Mouse (Mus musculus) T-helper 2 cell (primary cell): ENCODE measurements around the gene Prox2.
"Not testable (repeated sequence)": the region's sequence is repeated elsewhere in the genome, so short reads cannot be mapped to it uniquely, and the experiment has no call there.

ENCODE experiments used
- in situ Hi-C: fragments of 300-600 bp; cut with MboI, MseI; formaldehyde crosslinking; loops from one replicate; pipeline ENCODE4 v1.15.1; 2025; ENCODE audit warnings: high pct_unique_total_duplicates

The Prox2 gene

DNA sequence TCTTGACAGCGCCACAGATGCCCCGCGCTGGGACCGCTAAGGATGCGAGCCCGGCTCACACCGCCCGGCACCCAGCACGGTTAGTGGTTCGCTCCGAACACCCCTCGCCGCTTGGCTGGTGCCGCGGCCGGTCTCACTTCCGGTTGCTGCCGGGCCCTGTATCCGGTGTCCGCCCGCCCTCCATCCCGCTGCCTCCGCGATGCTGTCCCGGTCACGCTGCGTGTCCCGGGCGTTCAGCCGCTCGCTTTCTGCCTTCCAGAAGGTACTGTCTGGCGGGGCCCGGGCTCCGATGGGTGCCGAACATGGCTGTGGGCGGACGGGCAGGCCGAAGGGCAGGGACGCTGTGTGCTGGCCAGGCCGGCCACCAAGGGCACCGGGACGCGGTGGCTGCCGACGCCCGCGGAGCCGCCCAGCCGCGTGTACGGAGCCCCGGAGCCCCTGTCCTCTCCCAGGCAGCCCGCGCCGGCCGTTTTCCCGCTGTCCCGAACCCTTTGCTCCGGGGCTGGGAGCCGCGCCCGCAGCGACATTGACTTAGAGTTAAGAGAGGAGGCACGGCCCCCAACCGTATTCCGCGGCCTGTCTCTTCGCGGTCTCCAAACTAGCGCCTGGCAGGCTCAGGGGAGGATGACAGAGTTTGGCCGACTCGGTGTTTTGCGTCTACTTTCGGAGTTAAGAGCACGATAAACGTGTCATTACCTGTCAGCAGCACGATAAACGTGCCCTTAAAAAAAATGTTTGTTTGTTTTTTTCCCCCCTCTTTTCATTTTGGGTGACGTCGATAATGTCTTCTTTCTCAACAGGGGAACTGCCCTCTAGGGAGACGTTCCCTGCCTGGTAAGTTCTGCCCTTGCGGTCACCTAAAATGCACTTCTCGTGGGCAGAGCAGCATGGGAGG is at the start of gene Prox2, which contains the start of gene Dlst:
Gene Prox2 (minus strand): TSS at position 62 of the 895 bp plus-strand sequence.
Gene Dlst (plus strand): TSS at position 136 of the 895 bp plus-strand sequence.
- in situ Hi-C loops: no loop called here

- in situ Hi-C loops: loop anchor here (25.0 kb wide), 1 partner anchor 128 kb away; the partner anchor contains the start of genes Acyp1 and Zc2hc1c
These were observed 49.0 kb upstream of the Prox2 start for GRCm38 (mm10) chr12:85159592-85159991.

DNA sequence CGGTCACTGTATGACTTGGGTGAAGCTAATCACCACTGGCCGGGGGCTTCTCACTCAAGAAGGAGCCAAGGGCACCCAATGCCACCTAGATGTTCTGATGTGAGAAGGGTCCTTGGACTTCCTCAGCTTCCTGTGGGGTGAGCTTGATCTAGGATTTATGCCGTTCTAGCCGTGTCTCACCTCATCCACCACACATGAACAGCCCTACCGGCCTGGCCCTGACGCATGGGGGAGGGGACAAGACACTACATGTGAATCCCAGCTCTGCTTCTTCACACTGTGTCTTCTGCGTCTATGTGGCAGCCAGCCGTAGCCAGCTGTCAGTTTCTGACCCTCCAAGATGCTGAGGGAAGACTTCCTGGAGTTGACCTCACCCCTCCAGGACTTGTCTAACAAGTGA is 48.2 kb upstream of the Prox2 start:
- in situ Hi-C loops: loop anchor here (25.0 kb wide), 1 partner anchor 128 kb away; the partner anchor contains the start of genes Acyp1 and Zc2hc1c

- in situ Hi-C loops: loop anchor here (25.0 kb wide), 1 partner anchor 129 kb away; the partner anchor contains the start of genes Acyp1 and Zc2hc1c
These were observed 47.4 kb upstream of the Prox2 start for GRCm38 (mm10) chr12:85157797-85158460.

DNA sequence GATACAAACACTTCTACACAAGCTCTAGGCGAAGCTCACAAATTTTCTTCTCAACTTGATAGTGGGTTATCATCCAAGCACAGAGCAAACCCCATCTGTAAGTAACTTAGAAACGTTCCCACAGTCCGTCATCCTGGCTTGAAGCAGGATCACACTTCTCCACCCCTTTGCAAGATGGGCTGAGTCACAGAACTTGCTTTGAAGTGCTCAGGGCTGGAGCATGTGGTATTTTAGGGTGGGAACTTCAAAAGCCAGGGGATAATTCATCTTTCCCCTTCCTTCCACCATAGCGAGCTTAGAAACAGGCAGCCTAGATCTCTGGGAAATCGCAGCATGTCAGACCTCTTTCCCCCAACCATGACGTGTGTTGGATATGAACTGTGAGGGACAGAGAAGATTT is 45.8 kb upstream of the Prox2 start:
- in situ Hi-C loops: loop anchor here (25.0 kb wide), 1 partner anchor 131 kb away; the partner anchor contains the start of genes Acyp1 and Zc2hc1c

DNA sequence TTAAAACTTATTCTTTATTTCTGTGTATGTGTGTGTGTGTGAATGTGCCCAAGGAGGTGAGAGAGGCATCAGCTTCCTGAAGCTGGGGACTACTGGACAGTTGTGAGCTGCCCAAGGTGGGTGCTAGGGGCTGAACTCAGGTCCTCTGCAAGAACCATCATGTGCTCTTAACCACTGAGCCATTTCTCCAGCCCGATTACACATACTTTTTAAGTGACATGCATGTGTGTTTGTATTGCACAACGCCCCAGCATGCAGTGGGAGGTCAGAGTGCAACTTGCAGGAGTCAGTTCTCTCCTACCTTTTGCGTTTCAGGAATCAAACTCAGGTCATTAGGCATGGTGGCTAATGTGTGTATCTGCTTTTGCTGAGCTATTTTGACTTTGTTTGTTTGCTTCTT is 42.5 kb upstream of the Prox2 start:
- in situ Hi-C loops: loop anchor here (25.0 kb wide), 1 partner anchor 134 kb away; the partner anchor contains the start of genes Acyp1 and Zc2hc1c

GRCm38 (mm10) chr12:85151002-85151774 is 40.6 kb upstream of the Prox2 start, which contains the start of gene Rps6kl1:
TSS of gene Rps6kl1 (minus strand) at chr12:85151264.
- in situ Hi-C loops: loop anchor here (25.0 kb wide), 1 partner anchor 136 kb away; the partner anchor contains the start of genes Acyp1 and Zc2hc1c

DNA sequence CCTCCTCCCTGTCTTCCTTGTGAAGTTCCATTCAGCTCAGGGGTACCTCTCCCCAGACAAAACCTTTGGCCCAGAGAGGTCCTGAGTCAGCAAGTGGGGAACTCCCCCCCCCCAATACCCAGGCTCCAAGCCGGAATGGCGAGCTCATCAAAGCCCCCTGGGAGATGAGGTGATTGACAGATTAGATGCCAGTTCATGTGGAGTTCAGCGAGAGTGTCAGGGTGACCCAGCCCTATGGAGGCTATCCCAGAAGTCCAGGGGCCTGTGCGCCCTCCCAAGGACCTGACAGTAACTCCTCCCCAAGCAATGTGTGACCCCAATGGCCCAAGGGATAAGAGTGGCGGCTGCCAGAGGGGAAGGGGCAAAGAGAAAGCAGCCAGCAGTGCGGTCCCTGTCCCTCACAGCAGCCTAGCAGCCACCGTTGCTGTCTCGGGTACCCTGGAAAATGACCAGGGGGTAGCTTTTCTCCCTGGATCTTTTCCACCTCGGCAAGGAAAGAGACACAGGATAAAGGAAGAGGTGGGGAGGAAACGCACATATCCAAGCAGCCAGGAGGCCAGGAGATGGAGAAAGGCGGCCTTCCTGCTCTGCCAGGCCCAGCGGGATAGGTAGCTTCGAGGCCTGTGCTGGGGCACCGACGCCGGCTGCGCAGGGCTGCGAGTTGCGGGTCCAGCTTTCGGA is 39.9 kb upstream of the Prox2 start:
- in situ Hi-C loops: loop anchor here (25.0 kb wide), 1 partner anchor 137 kb away; the partner anchor contains the start of genes Acyp1 and Zc2hc1c

DNA sequence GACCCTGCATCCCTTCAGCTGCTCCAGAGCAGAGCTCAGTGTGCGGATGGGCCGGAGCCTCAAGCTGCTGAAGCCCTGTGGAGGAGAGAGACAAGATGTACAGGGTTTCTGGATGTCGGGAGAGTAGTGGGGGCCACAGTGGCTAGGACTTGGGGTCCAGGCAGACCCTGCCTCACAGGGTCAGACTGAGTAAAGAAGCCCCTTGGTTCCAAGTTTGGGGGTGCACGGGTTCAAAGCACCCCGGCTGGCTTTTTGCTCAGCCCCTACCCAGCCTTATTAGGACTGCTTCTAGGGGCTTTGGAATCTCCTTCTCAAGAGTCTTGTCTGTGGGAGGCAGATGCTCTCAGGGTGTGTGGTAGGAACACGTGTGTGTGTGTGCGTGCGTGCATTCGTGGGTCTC is 36.3 kb upstream of the Prox2 start:
- in situ Hi-C loops: no loop called here

- in situ Hi-C loops: no loop called here
These were observed 35.8 kb upstream of the Prox2 start for GRCm38 (mm10) chr12:85146355-85146754.

- in situ Hi-C loops: no loop called here
These were observed 35.1 kb upstream of the Prox2 start for GRCm38 (mm10) chr12:85145630-85146029.

- in situ Hi-C loops: no loop called here
These were observed 34.3 kb upstream of the Prox2 start for GRCm38 (mm10) chr12:85144821-85145220.

- in situ Hi-C loops: not testable (repeated sequence)
These were observed 33.7 kb upstream of the Prox2 start for GRCm38 (mm10) chr12:85144276-85144675.

DNA sequence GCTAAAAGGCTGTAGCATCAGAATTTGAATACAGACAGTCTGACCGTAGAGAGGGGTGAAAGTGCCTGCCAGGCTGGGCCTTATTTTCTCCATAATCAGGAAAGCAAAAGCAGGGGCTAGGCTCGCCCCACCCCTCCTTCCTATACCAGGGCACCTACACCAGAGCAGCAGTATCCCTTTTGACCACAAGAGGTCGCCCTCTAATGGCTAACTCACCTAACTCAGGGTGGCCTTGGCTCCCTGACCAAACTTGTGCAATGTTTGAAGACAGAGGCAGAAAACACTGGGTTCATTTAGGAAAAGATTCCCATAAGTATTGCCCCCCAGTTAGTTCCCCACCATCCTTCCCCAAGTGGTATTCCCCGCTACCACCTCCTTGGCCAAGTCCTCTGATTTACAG is 32.2 kb upstream of the Prox2 start:
- in situ Hi-C loops: no loop called here

- in situ Hi-C loops: no loop called here
These were observed 30.5 kb upstream of the Prox2 start for GRCm38 (mm10) chr12:85141096-85141495.

DNA sequence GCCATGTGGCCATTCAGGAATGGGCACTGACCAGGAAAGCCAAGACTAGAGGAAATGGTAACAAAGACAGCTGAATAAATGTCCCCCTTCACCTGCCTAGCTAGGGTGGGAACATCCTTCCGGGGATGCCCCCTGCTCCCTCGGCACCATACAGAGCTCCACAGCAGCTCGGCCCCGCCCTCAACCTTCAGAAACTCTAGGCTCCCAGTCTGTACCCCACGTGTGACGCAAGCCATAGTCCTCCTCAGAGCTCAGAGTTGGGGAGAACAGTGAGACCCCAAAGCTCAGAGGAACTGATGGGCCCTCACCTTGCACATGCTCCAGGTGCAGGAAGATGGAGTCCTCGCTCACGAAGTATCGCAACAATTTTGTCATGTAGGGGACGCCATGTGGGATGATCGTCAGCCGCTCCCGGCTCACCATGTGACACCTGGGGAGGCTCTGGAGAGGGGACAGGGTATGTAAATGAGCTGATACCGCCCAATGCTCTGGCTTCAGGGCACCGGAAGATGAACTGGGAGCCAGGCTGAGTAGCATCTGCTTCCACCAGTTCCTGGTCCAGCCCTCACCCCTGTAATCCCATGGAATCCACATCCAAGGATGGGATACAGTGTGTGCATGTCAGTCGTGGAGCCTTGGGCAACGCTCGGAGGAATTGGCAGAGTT is 29.6 kb upstream of the Prox2 start:
- in situ Hi-C loops: no loop called here

DNA sequence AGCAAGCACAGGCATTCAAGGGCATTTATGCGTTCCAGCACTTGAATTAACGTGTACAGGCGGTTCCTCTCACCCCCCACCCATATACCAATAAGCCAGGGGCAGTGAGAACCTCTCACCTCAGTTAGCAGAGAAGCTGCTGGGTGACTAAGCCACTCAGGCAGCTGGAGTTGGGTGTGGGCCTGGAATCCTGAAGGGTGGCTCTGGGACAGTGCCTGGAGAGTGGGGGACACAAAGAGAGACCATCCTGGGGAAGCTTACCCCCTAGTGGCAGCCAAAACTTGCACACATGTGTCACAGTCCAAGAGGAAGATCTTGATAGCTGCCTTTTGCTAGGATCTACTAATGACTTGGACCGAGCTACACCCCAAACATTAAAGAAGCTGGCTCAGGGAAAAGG is 26.1 kb upstream of the Prox2 start:
- in situ Hi-C loops: no loop called here

DNA sequence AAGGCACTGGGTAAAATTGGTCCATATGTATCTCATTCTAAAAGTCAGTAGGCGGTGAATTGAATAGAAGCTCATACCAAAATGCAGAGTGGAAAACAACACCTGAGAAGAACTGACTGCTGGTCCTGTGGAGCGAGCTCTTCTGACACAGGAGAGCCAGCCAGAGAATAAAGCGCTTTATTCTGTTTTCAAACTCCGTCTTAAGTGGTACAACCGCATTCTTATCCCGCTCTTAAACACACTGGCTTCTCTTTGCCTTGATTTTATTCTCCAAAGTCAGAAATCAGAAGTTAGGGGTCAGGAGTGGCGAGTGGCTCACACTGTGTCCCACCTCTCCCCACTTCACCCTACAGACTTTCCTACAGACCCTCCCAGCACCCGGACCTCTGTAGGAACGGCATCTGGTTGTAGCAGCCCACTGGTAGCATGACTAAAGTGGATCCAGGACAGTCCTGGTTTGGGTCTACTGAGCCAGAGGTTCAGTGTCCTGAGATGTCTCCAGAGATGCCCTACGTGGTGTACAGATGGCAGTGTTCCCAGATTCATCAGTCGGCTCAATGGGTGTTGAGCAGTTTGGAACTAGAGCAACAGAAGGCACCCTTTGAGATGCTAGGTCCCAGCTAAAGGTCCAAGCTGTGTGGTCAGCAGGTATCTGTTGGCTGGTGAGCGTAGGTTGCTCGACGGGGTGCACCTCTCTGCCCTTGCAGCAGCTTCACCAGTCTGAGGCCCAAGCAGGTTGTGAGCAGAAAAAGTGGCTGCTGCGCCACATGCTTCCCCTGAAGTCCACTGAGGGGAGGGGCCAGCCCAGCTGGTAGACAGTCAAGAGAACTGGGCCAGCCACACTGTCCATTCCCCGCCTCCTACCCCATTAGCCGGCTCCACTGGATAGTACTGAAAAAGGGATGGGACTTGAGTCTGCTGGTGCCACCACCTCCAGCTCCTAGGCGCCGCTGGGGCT is 25.2 kb upstream of the Prox2 start:
- in situ Hi-C loops: no loop called here
